Mouse (Mus musculus) frontal cortex, adult (tissue): ENCODE measurements around the gene Bmi1.

Source experiments
- ATAC-seq: cut with Nextera tagmentation; 2 replicates; pipeline ENCODE4 v1.9.2; 2017; ENCODE audit warnings: mild to moderate bottlenecking, moderate library complexity, mixed read lengths; ENCODE audit not compliant: low TSS enrichment

Bmi1 gene

GRCm38 (mm10) chr2:18687671-18688170 lies 10.9 kb downstream of the Bmi1 start:
- no peak for ATAC-seq

- no peak for ATAC-seq
Measured at GRCm38 (mm10) chr2:18688286-18688685, 11.5 kb downstream of the Bmi1 start.

- no peak for ATAC-seq
Measured at GRCm38 (mm10) chr2:18688708-18689063, 11.9 kb downstream of the Bmi1 start.

- ATAC-seq, result 0 out of 2 replicates have a peak, but pooled peaks have one; percentile 15
Measured at GRCm38 (mm10) chr2:18689064-18689921, 12.5 kb downstream of the Bmi1 start.

- peak; percentile 78 for ATAC-seq
Measured at GRCm38 (mm10) chr2:18690055-18690691, 13.4 kb downstream of the Bmi1 start.

GRCm38 (mm10) chr2:18690756-18691155 lies 13.9 kb downstream of the Bmi1 start:
- ATAC-seq, result no peak

- no peak for ATAC-seq
Measured at GRCm38 (mm10) chr2:18692031-18692430, 15.2 kb downstream of the Bmi1 start.

GRCm38 (mm10) chr2:18692548-18692947 lies 15.7 kb downstream of the Bmi1 start:
- no peak for ATAC-seq

- ATAC-seq, result no peak
Measured at GRCm38 (mm10) chr2:18693491-18693870, 16.7 kb downstream of the Bmi1 start.

- peak; percentile 71 for ATAC-seq
Measured at GRCm38 (mm10) chr2:18693871-18694610, 17.2 kb downstream of the Bmi1 start, which contains the start of gene Spag6. TSS of gene Spag6 (plus strand) at chr2:18694032.

GRCm38 (mm10) chr2:18694611-18694950 lies 17.8 kb downstream of the Bmi1 start:
- ATAC-seq, result 0 out of 2 replicates have a peak, but pooled peaks have one; percentile 1

GRCm38 (mm10) chr2:18695163-18695562 lies 18.3 kb downstream of the Bmi1 start:
- no peak for ATAC-seq

GRCm38 (mm10) chr2:18695629-18696150 lies 18.9 kb downstream of the Bmi1 start:
- ATAC-seq, result no peak

GRCm38 (mm10) chr2:18697591-18698244 lies 20.9 kb downstream of the Bmi1 start:
- ATAC-seq, result no peak

- peak; percentile 24; the same call in 1 of the 2 replicates for ATAC-seq
Measured at GRCm38 (mm10) chr2:18698663-18699385, 22.0 kb downstream of the Bmi1 start.

- ATAC-seq, result peak; percentile 18; the same call in 1 of the 2 replicates
Measured at GRCm38 (mm10) chr2:18699401-18699990, 22.7 kb downstream of the Bmi1 start.

- ATAC-seq, result no peak
Measured at GRCm38 (mm10) chr2:18710356-18710755, 33.5 kb downstream of the Bmi1 start.

GRCm38 (mm10) chr2:18713071-18713470 lies 36.3 kb downstream of the Bmi1 start:
- ATAC-seq, result no peak

GRCm38 (mm10) chr2:18714337-18714736 lies 37.5 kb downstream of the Bmi1 start:
- no peak for ATAC-seq

GRCm38 (mm10) chr2:18718521-18718920 lies 41.7 kb downstream of the Bmi1 start:
- ATAC-seq, result no peak
